Mouse (Mus musculus) liver, postnatal 0 days (tissue): Measurements from ENCODE around the gene Mllt1.

Experiments used
- CTCF ChIP-seq: sonication (generic); IDR thresholded peaks from 2 replicates; pipeline ENCODE4 v1.5.1; 2016; ENCODE audit warnings: antibody characterized with exemption, low read depth
- EP300 ChIP-seq: IDR thresholded peaks from 2 replicates; pipeline ENCODE4 v1.6.1; 2016; ENCODE audit warnings: antibody characterized with exemption, low read depth, mild to moderate bottlenecking

DNA sequence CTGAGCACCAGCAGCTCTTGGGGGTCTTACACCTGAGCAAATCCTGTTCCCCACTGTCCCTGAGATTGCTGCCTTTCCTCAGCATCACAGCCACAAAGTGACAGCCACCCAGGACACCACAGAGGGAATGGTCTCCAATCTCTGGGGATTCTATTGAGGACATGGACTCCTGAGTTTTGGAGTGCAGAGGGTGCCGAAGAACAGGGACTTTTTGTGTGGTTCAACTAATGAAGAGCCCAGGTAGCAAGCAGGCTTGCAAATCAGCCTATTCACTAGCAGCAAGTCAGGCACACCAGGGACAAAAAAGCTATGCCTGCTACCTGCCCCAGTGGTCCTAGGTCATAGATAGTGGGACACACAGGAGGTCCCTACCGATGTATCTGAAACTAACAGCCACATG, 1.8 kb downstream of the Mllt1 start:
- TF ChIP-seq CTCF (no peak), EP300 (no peak)
